Mouse (Mus musculus) testis, adult 2 months (tissue): ENCODE measurements around the gene Relb.

Source experiments
- CTCF ChIP-seq: fragments of 200-500 bp; IDR thresholded peaks from 2 replicates; pipeline ENCODE4 v1.5.1; 2012; ENCODE audit warnings: low read depth, mild to moderate bottlenecking, inconsistent platforms, low read length, moderate library complexity; ENCODE audit not compliant: control insufficient read depth, insufficient read depth, insufficient replicate concordance
- POLR2A ChIP-seq: fragments of 200-500 bp; IDR thresholded peaks from 2 replicates; pipeline ENCODE4 v1.6.1; 2012; ENCODE audit warnings: low read depth, mild to moderate bottlenecking, inconsistent platforms, low read length, moderate library complexity; ENCODE audit not compliant: control insufficient read depth

- TF ChIP-seq POLR2A, result no peak
- TF ChIP-seq CTCF, result no peak
These were observed 1.5 kb downstream of the Relb start for GRCm38 (mm10) chr7:19627721-19628120.
